Mouse (Mus musculus): ENCODE results near the gene Pkp1.

Gene Pkp1

DNA sequence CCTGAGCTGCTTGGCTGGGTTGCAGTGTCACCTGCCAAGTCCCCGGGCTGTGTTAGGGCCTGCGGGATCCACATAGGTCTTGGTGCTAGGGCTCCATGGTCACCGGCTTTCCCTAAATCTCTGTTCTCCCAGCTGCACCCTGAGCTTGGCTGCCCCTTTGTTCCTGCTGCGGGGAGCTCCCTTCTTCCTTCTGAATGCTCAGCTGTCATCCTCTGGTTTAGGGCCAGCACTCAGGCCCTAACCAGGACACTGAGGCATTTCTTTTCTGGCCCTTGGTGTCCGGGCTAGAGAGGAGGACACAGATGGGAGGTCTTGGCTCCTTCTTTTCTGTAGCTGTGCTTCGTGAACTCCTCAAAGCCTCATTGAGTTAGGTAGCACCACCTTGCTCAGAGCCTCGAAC lies 97.2 kb downstream of the Pkp1 start:
- DNase-seq (ENCODE audit: low spot score): no peak
